ENCODE assay signal across 8 mouse cellular contexts in genomic region chr8:122523652-122524360, GRCm38 (mm10). TPM values are rescaled to one million over a fixed set of nuclear protein-coding genes. Genes with fewer than 3 reads are reported as not detected.
DNase-seq lines count a peak whose midpoint lies in the region; ATAC-seq and TF ChIP-seq lines count a peak whose summit lies in the region.

No protein-coding gene starts in this region.

- peak overlapping the region; percentile 36 for H3K9ac ChIP-seq in lung, postnatal 0 days (replicated peaks; ENCODE audit: low read depth)
- no peak overlapping the region; the same call in none of the 2 replicates for H3K9ac ChIP-seq in embryonic facial prominence, embryonic 11.5 days (replicated peaks; ENCODE audit: low read length)
- H3K9ac ChIP-seq in hindbrain, embryonic 13.5 days: peak overlapping the region; percentile 59

- H3K27me3 ChIP-seq in lung, postnatal 0 days (replicated peaks; ENCODE audit: insufficient read depth, low read length): no peaks in the 10 kb centered on the region
- H3K27me3 ChIP-seq in embryonic facial prominence, embryonic 11.5 days (ENCODE audit: control insufficient read depth, insufficient read depth, low read length): no peaks in the 10 kb centered on the region
- peaks cover 11% of the 10 kb centered on the region; the same call in 1 of the 2 replicates for H3K27me3 ChIP-seq in hindbrain, embryonic 13.5 days

- H3K4me3 ChIP-seq in lung, postnatal 0 days (ENCODE audit: low read depth, low read length): no peak overlapping the region
- H3K4me3 ChIP-seq in embryonic facial prominence, embryonic 11.5 days (ENCODE audit: low read depth, low read length): no peak overlapping the region
- no peak overlapping the region for H3K4me3 ChIP-seq in hindbrain, embryonic 13.5 days

- TF ChIP-seq EP300 in lung, postnatal 0 days (IDR thresholded peaks at IDR 0.05): no peak

- no peaks in the 10 kb centered on the region for H3K9me3 ChIP-seq in lung, postnatal 0 days (ENCODE audit: low read length)
- no peaks in the 10 kb centered on the region for H3K9me3 ChIP-seq in embryonic facial prominence, embryonic 11.5 days (replicated peaks; ENCODE audit: control insufficient read depth, low read length)
- H3K9me3 ChIP-seq in hindbrain, embryonic 13.5 days: no peaks in the 10 kb centered on the region

- H3K4me1 ChIP-seq in lung, postnatal 0 days (ENCODE audit: insufficient read depth, low read depth, low read length): peaks cover 54% of the 10 kb centered on the region
- H3K4me1 ChIP-seq in embryonic facial prominence, embryonic 11.5 days (ENCODE audit: control insufficient read depth, insufficient read depth, low read length): peaks cover 10% of the 10 kb centered on the region
- H3K4me1 ChIP-seq in hindbrain, embryonic 13.5 days (replicated peaks): peaks cover 35% of the 10 kb centered on the region

- 20% methylated on average over 23 of the region's 23 CpGs for WGBS in lung, postnatal 0 days
- 22% methylated on average over 23 of the region's 23 CpGs for WGBS in embryonic facial prominence, embryonic 11.5 days
- 15% methylated on average over 23 of the region's 23 CpGs for WGBS in hindbrain, embryonic 13.5 days

- peak; percentile 19 for DNase-seq in lung, postnatal 0 days (ENCODE audit: low spot score)
- no peak for DNase-seq in lung, adult 18-20 months
- no peak for DNase-seq in embryonic facial prominence, embryonic 11.5 days (ENCODE audit: low spot score)
- DNase-seq in left cerebral cortex, postnatal 4 days: peak; percentile 70
- peak; percentile 55 for DNase-seq in retina, embryonic 14.5 days (ENCODE audit: low spot score)
- DNase-seq in testis, postnatal 14 days (ENCODE audit: low spot score): no peak
- no peak for DNase-seq in ovary, postnatal 14 days (ENCODE audit: low spot score)

- H3K4me2 ChIP-seq in lung, postnatal 0 days (replicated peaks; ENCODE audit: low read depth, low read length): peak overlapping the region; percentile 25
- H3K4me2 ChIP-seq in embryonic facial prominence, embryonic 11.5 days (ENCODE audit: low read depth, low read length): no peak overlapping the region
- peak overlapping the region; percentile 40 for H3K4me2 ChIP-seq in hindbrain, embryonic 13.5 days

- H3K27ac ChIP-seq in lung, postnatal 0 days (ENCODE audit: low read length): peak overlapping the region; percentile 81
- H3K27ac ChIP-seq in embryonic facial prominence, embryonic 11.5 days (replicated peaks; ENCODE audit: low read depth, low read length): peak overlapping the region; percentile 35; the same call in 1 of the 2 replicates
- peak overlapping the region; percentile 80 for H3K27ac ChIP-seq in hindbrain, embryonic 13.5 days

- H3K36me3 ChIP-seq in lung, postnatal 0 days (ENCODE audit: insufficient read depth, low read length): no peaks in the 10 kb centered on the region
- H3K36me3 ChIP-seq in embryonic facial prominence, embryonic 11.5 days (replicated peaks; ENCODE audit: control insufficient read depth, insufficient read depth, low read depth, low read length): no peaks in the 10 kb centered on the region
- H3K36me3 ChIP-seq in hindbrain, embryonic 13.5 days: no peaks in the 10 kb centered on the region

- intact Hi-C loops in left cerebral cortex, postnatal 4 days (cut with DNase I): no loop called here

- no peak for TF ChIP-seq CTCF in lung, postnatal 0 days (IDR thresholded peaks at IDR 0.05)

- no peak for ATAC-seq in lung, postnatal 0 days
- ATAC-seq in embryonic facial prominence, embryonic 11.5 days (replicated peaks; ENCODE audit: insufficient number of reproducible peaks, low FRiP score, low TSS enrichment, low read depth): no peak
- ATAC-seq in hindbrain, embryonic 13.5 days (ENCODE audit: low FRiP score): peak; percentile 49; the same call in 1 of the 2 replicates

RNA-seq across cellular contexts. Expression of gene Piezo1, which starts 27.3 kb away (rescaled TPM):
- polyA plus RNA-seq in lung, postnatal 0 days (2015; fragmentation: Nextera tagmentation; extraction: Ambion mirVana): 27.3 and 31.3 TPM in 2 replicates
- polyA plus RNA-seq in embryonic facial prominence, embryonic 11.5 days (2014; fragmentation: Nextera tagmentation; extraction: Ambion mirVana): 3.4 and 5.9 TPM in 2 replicates
- polyA plus RNA-seq in hindbrain, embryonic 13.5 days (2015; fragmentation: Nextera tagmentation; extraction: Ambion mirVana): 2.5 and 3.2 TPM in 2 replicates
- 10 to 100 TPM; 19.9 to 20.6 TPM for total RNA-seq in left cerebral cortex, postnatal 4 days (2021)

RNA-seq across cellular contexts. Expression of gene Cdt1, which starts 44.0 kb away (rescaled TPM):
- polyA plus RNA-seq in lung, postnatal 0 days (2015; fragmentation: Nextera tagmentation; extraction: Ambion mirVana): 7.4 and 7.7 TPM in 2 replicates
- polyA plus RNA-seq in embryonic facial prominence, embryonic 11.5 days (2014; fragmentation: Nextera tagmentation; extraction: Ambion mirVana): 31.6 and 32.1 TPM in 2 replicates
- 9.9 and 10.4 TPM in 2 replicates for polyA plus RNA-seq in hindbrain, embryonic 13.5 days (2015; fragmentation: Nextera tagmentation; extraction: Ambion mirVana)
- total RNA-seq in left cerebral cortex, postnatal 4 days (2021): 1 to 10 TPM; 5.9 to 6.9 TPM

RNA-seq across cellular contexts. Expression of gene Ctu2, which starts 47.9 kb away (rescaled TPM):
- polyA plus RNA-seq in lung, postnatal 0 days (2015; fragmentation: Nextera tagmentation; extraction: Ambion mirVana): 21.2 and 25.9 TPM in 2 replicates
- 66.8 and 75.5 TPM in 2 replicates for polyA plus RNA-seq in embryonic facial prominence, embryonic 11.5 days (2014; fragmentation: Nextera tagmentation; extraction: Ambion mirVana)
- 69.2 and 69.6 TPM in 2 replicates for polyA plus RNA-seq in hindbrain, embryonic 13.5 days (2015; fragmentation: Nextera tagmentation; extraction: Ambion mirVana)
- total RNA-seq in left cerebral cortex, postnatal 4 days (2021): 10 to 100 TPM; 46.2 to 49.4 TPM

RNA-seq across cellular contexts. Expression of gene Rnf166, which starts 47.9 kb away (rescaled TPM):
- 49.4 and 52.7 TPM in 2 replicates for polyA plus RNA-seq in lung, postnatal 0 days (2015; fragmentation: Nextera tagmentation; extraction: Ambion mirVana)
- polyA plus RNA-seq in embryonic facial prominence, embryonic 11.5 days (2014; fragmentation: Nextera tagmentation; extraction: Ambion mirVana): 26.6 and 27.4 TPM in 2 replicates
- 37.1 and 37.9 TPM in 2 replicates for polyA plus RNA-seq in hindbrain, embryonic 13.5 days (2015; fragmentation: Nextera tagmentation; extraction: Ambion mirVana)
- total RNA-seq in left cerebral cortex, postnatal 4 days (2021): 10 to 100 TPM; 21.8 to 24.1 TPM

RNA-seq across cellular contexts. Expression of gene Aprt, which starts 52.9 kb away (rescaled TPM):
- polyA plus RNA-seq in lung, postnatal 0 days (2015; fragmentation: Nextera tagmentation; extraction: Ambion mirVana): 203 and 206 TPM in 2 replicates
- 246 and 268 TPM in 2 replicates for polyA plus RNA-seq in embryonic facial prominence, embryonic 11.5 days (2014; fragmentation: Nextera tagmentation; extraction: Ambion mirVana)
- polyA plus RNA-seq in hindbrain, embryonic 13.5 days (2015; fragmentation: Nextera tagmentation; extraction: Ambion mirVana): 153 and 157 TPM in 2 replicates
- 100 to 1,000 TPM; 101 to 102 TPM for total RNA-seq in left cerebral cortex, postnatal 4 days (2021)

Comparison
In these comparisons a context has a peak if more than half of its experiments do, and no peak if none do; other contexts are left out.
1. DNase-seq: peak in lung, postnatal 0 days (single experiment), left cerebral cortex, postnatal 4 days (single experiment) and retina, embryonic 14.5 days (single experiment); none in lung, adult 18-20 months (0 of 2), embryonic facial prominence, embryonic 11.5 days (single experiment), testis, postnatal 14 days (single experiment) and ovary, postnatal 14 days (single experiment).
2. Peak in every context shown above with its lines, with median percentiles within 50 percentile points of each other: H3K27ac ChIP-seq.